Mouse (Mus musculus) erythroblast, embryonic 14.5 days (primary cell): ENCODE results near the gene Fam181a.

Experiments
- GATA1 ChIP-seq: IDR thresholded peaks from 2 replicates; pipeline ENCODE4 v1.6.1; 2012; ENCODE audit warnings: low read length, inconsistent platforms, mixed read lengths
- TAL1 ChIP-seq: IDR thresholded peaks from 3 replicates; pipeline ENCODE4 v1.6.1; 2012; ENCODE audit warnings: low read length, inconsistent platforms, mixed read lengths

GRCm38 (mm10) chr12:103333426-103333825 is 22.7 kb downstream of the Fam181a start:
- TF ChIP-seq GATA1: no peak
- TF ChIP-seq TAL1: no peak
